Mouse (Mus musculus): Measurements from ENCODE around the gene Hist1h2bc.

- TF ChIP-seq POLR2A (IDR thresholded peaks at IDR 0.05; ENCODE audit: low read depth, low read length) (no peak), CTCF (IDR thresholded peaks at IDR 0.05; ENCODE audit: extremely low read depth, insufficient read depth, insufficient read length, insufficient replicate concordance) (no peak)
Observed at GRCm38 (mm10) chr13:23685966-23686365, 2.0 kb downstream of the Hist1h2bc start.
